Mouse (Mus musculus): ENCODE results near the gene Ttn.

Gene Ttn

GRCm38 (mm10) chr2:76843162-76843561 lies 139.2 kb downstream of the Ttn start:
- DNase-seq (ENCODE audit: low spot score in 2 of 2), result no peak

- no peak for DNase-seq (ENCODE audit: low spot score in 2 of 2)
These were observed 161.9 kb downstream of the Ttn start for GRCm38 (mm10) chr2:76820472-76820871.

GRCm38 (mm10) chr2:76817796-76818195 lies 164.6 kb downstream of the Ttn start:
- no peak for DNase-seq (ENCODE audit: low spot score in 2 of 2)

GRCm38 (mm10) chr2:76814048-76814817 lies 168.1 kb downstream of the Ttn start:
- no peak for DNase-seq (ENCODE audit: low spot score in 2 of 2)

GRCm38 (mm10) chr2:76811160-76811559 lies 171.2 kb downstream of the Ttn start:
- DNase-seq (ENCODE audit: low spot score in 2 of 2), result no peak

GRCm38 (mm10) chr2:76808334-76808733 lies 174.0 kb downstream of the Ttn start:
- no peak for DNase-seq (ENCODE audit: low spot score in 2 of 2)

- no peak for DNase-seq (ENCODE audit: low spot score in 2 of 2)
These were observed 175.1 kb downstream of the Ttn start for GRCm38 (mm10) chr2:76807284-76807683.

GRCm38 (mm10) chr2:76806861-76807260 lies 175.5 kb downstream of the Ttn start:
- DNase-seq (ENCODE audit: low spot score in 2 of 2), result no peak

GRCm38 (mm10) chr2:76806376-76806775 lies 176.0 kb downstream of the Ttn start:
- DNase-seq (ENCODE audit: low spot score in 2 of 2), result no peak

- DNase-seq (ENCODE audit: low spot score in 2 of 2), result no peak
These were observed 177.0 kb downstream of the Ttn start for GRCm38 (mm10) chr2:76805191-76805892.

- DNase-seq (ENCODE audit: low spot score in 2 of 2), result no peak
These were observed 198.2 kb downstream of the Ttn start for GRCm38 (mm10) chr2:76784171-76784570.

- no peak for DNase-seq (ENCODE audit: low spot score in 2 of 2)
These were observed 201.6 kb downstream of the Ttn start for GRCm38 (mm10) chr2:76780792-76781191.

- DNase-seq (ENCODE audit: low spot score in 2 of 2), result no peak
These were observed 212.5 kb downstream of the Ttn start for GRCm38 (mm10) chr2:76769831-76770230.

GRCm38 (mm10) chr2:76767231-76767630 lies 215.1 kb downstream of the Ttn start:
- no peak for DNase-seq (ENCODE audit: low spot score in 2 of 2)

- DNase-seq (ENCODE audit: low spot score in 2 of 2), result no peak
These were observed 217.8 kb downstream of the Ttn start for GRCm38 (mm10) chr2:76764526-76764925.

GRCm38 (mm10) chr2:76762154-76762553 lies 220.2 kb downstream of the Ttn start:
- DNase-seq (ENCODE audit: low spot score in 2 of 2), result no peak

- no peak for DNase-seq (ENCODE audit: low spot score in 2 of 2)
These were observed 225.9 kb downstream of the Ttn start for GRCm38 (mm10) chr2:76756461-76756860.

GRCm38 (mm10) chr2:76751993-76752392 lies 230.4 kb downstream of the Ttn start:
- no peak for DNase-seq (ENCODE audit: low spot score in 2 of 2)

- DNase-seq (ENCODE audit: low spot score in 2 of 2), result no peak
These were observed 232.8 kb downstream of the Ttn start for GRCm38 (mm10) chr2:76749341-76750110.

GRCm38 (mm10) chr2:76748696-76749095 lies 233.7 kb downstream of the Ttn start:
- DNase-seq (ENCODE audit: low spot score in 2 of 2), result no peak

- DNase-seq (ENCODE audit: low spot score in 2 of 2), result no peak
These were observed 262.7 kb downstream of the Ttn start for GRCm38 (mm10) chr2:76719650-76720049.

- DNase-seq (ENCODE audit: low spot score in 2 of 2), result no peak
These were observed 267.4 kb downstream of the Ttn start for GRCm38 (mm10) chr2:76714984-76715383.
